Mouse (Mus musculus): Measurements from ENCODE around the gene Prss50. TPM values are rescaled to one million over a fixed set of nuclear protein-coding genes. Genes with fewer than 3 reads are reported as not detected.

Gene Prss50
- polyA plus RNA-seq, 1 experiment from 2014 or later: 0.33 TPM

DNA sequence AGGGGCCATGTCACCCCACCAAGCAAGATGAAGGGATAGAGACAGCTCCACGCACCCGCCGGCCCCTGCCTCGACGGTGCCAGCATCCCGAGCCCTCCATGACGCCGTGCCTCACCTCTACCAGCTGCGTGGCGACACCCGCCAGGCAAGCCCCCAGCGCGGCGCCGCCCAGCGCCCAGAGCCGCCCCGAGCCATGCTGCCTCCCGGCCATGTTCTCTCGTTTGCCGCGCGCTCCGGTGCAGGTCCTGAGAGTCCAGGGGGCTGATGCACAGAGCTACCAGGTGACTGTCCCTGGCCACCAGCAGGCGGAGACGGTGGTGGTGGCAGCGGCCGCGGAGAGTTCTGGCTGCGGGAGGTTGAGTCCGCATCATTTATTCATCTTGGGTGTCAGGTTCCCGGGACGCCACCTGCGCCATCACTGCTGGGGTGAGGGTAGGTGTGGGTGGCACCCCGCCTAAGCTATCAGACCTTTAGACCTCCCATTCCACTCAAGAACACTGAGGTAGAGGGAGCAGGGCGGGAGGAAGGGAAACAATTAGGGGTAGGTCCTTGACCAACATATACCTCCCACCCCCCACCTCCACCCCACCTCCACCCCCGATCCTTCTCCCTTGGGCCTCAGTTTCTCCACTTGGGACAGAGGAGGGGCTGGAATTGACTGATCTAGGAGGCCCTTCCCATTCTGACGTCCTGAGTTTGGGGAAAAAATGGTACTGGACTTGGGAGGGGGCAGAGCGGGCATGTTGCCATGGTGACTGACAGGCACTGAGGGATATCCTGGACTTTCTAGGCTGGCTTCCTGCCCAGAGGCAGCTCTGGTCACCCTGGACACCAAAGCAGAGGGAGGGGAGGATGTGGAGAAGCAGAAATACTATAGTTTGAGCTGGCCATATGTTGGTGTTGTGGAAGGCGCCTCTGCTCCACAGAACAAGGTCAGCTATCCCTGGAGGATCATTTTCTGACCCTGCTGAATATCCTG is 16.2 kb downstream of the Prss50 start:
- peak overlapping the region; percentile 51 for H3K4me2 ChIP-seq (ENCODE audit: low read length)
- DNase-seq (ENCODE audit: low spot score) (peak; percentile 68), ATAC-seq (replicated peaks; ENCODE audit: low FRiP score, low read depth) (peak; percentile 19; the same call in 1 of the 2 replicates)
- peak; percentile 29; the same call in 1 of the 2 replicates for TF ChIP-seq CTCF (IDR thresholded peaks at IDR 0.05; ENCODE audit: low read depth)
- 0 out of 2 replicates have a peak, but pooled peaks cover 6% of the 10 kb centered on the region for H3K4me1 ChIP-seq (replicated peaks; ENCODE audit: insufficient read depth, low read length)
- H3K9me3 ChIP-seq (replicated peaks; ENCODE audit: low read length): no peaks in the 10 kb centered on the region
- 9% methylated on average over 40 of the region's 40 CpGs for WGBS
- no peak overlapping the region for H3K27ac ChIP-seq
- H3K27me3 ChIP-seq (ENCODE audit: insufficient read depth, low read length): no peaks in the 10 kb centered on the region
- peak overlapping the region; percentile 21 for H3K4me3 ChIP-seq (replicated peaks; ENCODE audit: low read depth, low read length)
- H3K36me3 ChIP-seq (ENCODE audit: insufficient read depth, low read length): no peaks in the 10 kb centered on the region
- peak overlapping the region; percentile 44; the same call in 1 of the 2 replicates for H3K9ac ChIP-seq (ENCODE audit: low read depth, low read length)

DNA sequence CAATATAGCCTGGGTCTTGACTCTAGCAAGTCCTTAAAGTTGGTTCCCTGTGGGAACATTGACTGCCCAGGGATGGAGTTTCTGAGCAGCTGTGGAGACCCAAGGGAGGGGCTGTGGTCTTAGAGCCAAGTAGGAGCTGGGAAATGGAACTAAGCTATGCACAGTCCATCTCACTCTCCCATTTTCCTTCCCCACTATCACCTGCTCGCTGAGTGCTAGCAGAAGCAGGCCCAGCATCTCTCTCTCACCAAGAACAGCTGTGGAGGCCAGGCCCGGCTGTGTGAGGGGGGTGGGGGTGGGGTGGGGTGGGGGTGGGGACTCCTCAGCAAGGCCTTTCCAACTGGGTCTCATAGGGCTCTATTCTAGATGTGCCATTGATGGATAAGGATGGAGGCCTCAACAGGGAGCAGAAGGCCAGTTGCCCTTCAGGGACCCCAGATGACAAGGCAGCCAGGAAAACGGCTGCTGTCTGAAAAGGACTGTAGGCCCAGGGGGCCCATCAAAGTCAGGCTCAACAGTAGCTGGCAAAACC is 17.0 kb downstream of the Prss50 start:
- H3K27ac ChIP-seq: no peak overlapping the region
- TF ChIP-seq CTCF (IDR thresholded peaks at IDR 0.05; ENCODE audit: low read depth): no peak
- no peak overlapping the region for H3K4me2 ChIP-seq (ENCODE audit: low read length)
- H3K4me3 ChIP-seq (replicated peaks; ENCODE audit: low read depth, low read length): no peak overlapping the region
- WGBS: 17% methylated on average over 3 of the region's 3 CpGs
- no peak overlapping the region for H3K9ac ChIP-seq (ENCODE audit: low read depth, low read length)
- DNase-seq (ENCODE audit: low spot score) (no peak), ATAC-seq (replicated peaks; ENCODE audit: low FRiP score, low read depth) (no peak)
- H3K36me3 ChIP-seq (ENCODE audit: insufficient read depth, low read length): no peaks in the 10 kb centered on the region
- no peaks in the 10 kb centered on the region for H3K9me3 ChIP-seq (replicated peaks; ENCODE audit: low read length)
- no peaks in the 10 kb centered on the region for H3K27me3 ChIP-seq (ENCODE audit: insufficient read depth, low read length)
- 0 out of 2 replicates have a peak, but pooled peaks cover 8% of the 10 kb centered on the region for H3K4me1 ChIP-seq (replicated peaks; ENCODE audit: insufficient read depth, low read length)

DNA sequence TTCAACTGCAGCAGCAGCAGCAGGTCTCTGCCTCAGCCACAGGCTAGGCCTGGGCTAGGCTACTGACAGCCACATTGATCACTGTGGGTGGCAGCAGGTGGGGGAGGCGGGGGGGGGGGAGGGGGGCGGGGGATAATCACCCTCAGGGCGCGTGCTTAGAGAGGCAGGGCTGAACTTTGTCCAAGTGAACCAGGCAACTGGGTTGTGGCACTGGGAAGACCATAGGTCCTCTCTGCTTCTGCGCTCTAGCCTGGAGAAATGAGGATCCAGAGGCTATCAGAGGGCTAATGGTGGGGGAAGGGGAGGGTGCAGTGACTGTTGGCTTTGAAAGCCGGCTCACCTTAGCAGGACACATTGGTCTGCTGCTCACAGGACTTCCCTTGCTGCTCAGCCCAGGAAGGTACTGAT is 17.5 kb downstream of the Prss50 start:
- 0 out of 2 replicates have a peak, but pooled peaks cover 11% of the 10 kb centered on the region for H3K4me1 ChIP-seq (replicated peaks; ENCODE audit: insufficient read depth, low read length)
- H3K4me3 ChIP-seq (replicated peaks; ENCODE audit: low read depth, low read length): no peak overlapping the region
- no peak for ATAC-seq (replicated peaks; ENCODE audit: low FRiP score, low read depth)
- H3K36me3 ChIP-seq (ENCODE audit: insufficient read depth, low read length): no peaks in the 10 kb centered on the region
- no peak for TF ChIP-seq CTCF (IDR thresholded peaks at IDR 0.05; ENCODE audit: low read depth)
- no peak overlapping the region for H3K4me2 ChIP-seq (ENCODE audit: low read length)
- no peak overlapping the region for H3K27ac ChIP-seq
- no peaks in the 10 kb centered on the region for H3K9me3 ChIP-seq (replicated peaks; ENCODE audit: low read length)
- no peak for DNase-seq (ENCODE audit: low spot score)
- H3K9ac ChIP-seq (ENCODE audit: low read depth, low read length): no peak overlapping the region
- no peaks in the 10 kb centered on the region for H3K27me3 ChIP-seq (ENCODE audit: insufficient read depth, low read length)
- 46% methylated on average over 5 of the region's 6 CpGs for WGBS

DNA sequence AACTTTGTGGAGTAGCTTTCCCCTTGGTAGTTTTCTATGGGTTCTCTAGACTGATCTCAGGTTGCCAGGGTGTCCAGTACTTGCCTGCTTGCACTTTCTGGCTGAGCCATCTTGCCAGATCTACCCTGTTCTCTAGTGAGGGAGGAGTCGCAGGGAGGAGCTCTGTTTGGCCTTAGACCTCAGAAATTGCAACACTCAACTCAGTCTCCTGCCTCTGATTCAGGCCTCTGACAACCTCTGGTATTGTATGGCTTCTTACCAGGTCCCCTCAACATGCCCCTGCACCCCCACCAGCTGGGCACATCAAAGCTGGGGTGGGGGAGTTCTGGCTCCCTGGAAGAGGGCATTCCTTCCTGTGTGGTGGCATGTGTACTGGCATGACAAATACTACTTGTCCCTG is 19.6 kb downstream of the Prss50 start:
- Histone ChIP-seq H3K9me3 (replicated peaks; ENCODE audit: low read length) (no peaks in the 10 kb centered on the region), H3K27ac (no peak overlapping the region), H3K27me3 (ENCODE audit: insufficient read depth, low read length) (no peaks in the 10 kb centered on the region), H3K4me1 (replicated peaks; ENCODE audit: insufficient read depth, low read length) (peaks cover 16% of the 10 kb centered on the region; the same call in 1 of the 2 replicates), H3K4me3 (replicated peaks; ENCODE audit: low read depth, low read length) (no peak overlapping the region), H3K4me2 (ENCODE audit: low read length) (no peak overlapping the region), H3K36me3 (ENCODE audit: insufficient read depth, low read length) (no peaks in the 10 kb centered on the region), H3K9ac (ENCODE audit: low read depth, low read length) (no peak overlapping the region)
- DNase-seq (ENCODE audit: low spot score) (no peak), ATAC-seq (replicated peaks; ENCODE audit: low FRiP score, low read depth) (no peak)
- no peak for TF ChIP-seq CTCF (IDR thresholded peaks at IDR 0.05; ENCODE audit: low read depth)
- WGBS: 73% methylated on average over 1 of the region's 1 CpGs

DNA sequence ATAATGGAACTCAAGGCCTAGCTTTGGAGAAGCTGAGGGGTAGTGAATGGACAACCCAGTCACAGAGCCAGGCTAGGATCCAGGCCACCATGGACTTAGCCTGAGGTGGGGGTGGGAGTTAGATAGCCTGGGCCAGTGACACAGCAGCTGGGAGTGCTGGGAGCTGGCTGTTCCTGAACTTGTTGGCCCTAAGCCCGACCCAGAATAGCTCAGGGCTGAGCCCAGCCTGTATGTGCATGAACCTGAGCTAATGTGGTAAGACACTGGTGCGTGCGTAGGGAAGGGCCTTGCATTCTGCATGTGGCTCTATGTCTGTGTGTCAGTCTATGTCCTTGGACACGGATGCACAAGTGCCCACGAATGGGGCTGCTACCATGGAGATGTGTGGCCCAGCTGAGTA is 20.1 kb downstream of the Prss50 start:
- Histone ChIP-seq H3K4me3 (replicated peaks; ENCODE audit: low read depth, low read length) (no peak overlapping the region), H3K27ac (no peak overlapping the region), H3K9me3 (replicated peaks; ENCODE audit: low read length) (no peaks in the 10 kb centered on the region), H3K36me3 (ENCODE audit: insufficient read depth, low read length) (no peaks in the 10 kb centered on the region), H3K4me1 (replicated peaks; ENCODE audit: insufficient read depth, low read length) (peaks cover 16% of the 10 kb centered on the region; the same call in 1 of the 2 replicates), H3K27me3 (ENCODE audit: insufficient read depth, low read length) (no peaks in the 10 kb centered on the region), H3K9ac (ENCODE audit: low read depth, low read length) (no peak overlapping the region), H3K4me2 (ENCODE audit: low read length) (no peak overlapping the region)
- TF ChIP-seq CTCF (IDR thresholded peaks at IDR 0.05; ENCODE audit: low read depth): no peak
- no peak for ATAC-seq (replicated peaks; ENCODE audit: low FRiP score, low read depth)
- WGBS: 84% methylated on average over 5 of the region's 5 CpGs
- DNase-seq (ENCODE audit: low spot score): no peak

DNA sequence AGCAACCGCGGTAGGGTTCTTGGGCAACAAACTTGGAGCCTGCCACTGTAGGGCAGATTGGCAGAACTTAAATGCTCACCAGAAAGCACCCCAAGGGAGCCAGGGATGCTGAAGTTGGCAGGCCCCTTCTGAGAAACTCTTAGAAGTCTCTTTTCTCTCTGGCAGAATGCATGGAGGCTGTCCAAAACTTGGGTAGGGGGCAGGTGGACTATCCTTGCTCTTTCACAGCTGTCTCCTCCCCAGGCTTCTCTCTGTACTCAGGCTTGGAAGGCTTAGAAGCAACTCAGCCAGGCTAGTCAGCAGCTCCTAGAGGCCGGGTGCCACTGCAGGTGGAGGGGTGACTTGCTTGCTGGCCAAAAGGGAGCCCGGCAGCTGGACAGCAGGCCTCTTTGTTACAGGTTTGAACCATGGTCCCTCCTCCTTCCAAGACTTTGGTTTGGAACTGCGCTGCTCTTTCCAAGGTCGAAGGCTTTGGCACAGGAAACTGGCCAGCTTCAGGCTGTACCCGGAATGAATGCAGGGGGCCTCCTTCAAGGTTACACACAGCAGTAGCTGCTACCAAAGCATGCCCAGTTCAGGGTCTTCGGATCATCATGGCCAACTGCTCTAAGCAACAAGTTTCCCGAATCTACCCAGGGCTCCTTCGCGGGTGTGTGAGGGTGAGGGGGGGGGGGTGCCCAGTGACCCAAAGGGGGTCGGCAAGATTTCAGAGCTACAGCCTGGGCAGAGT is 21.6 kb downstream of the Prss50 start, which contains the start of gene Als2cl:
Als2cl (plus strand) TSS at position 680 of the 730 bp plus-strand sequence.
- Histone ChIP-seq H3K27ac (peak within 1 kb of the TSS; percentile 86), H3K4me2 (ENCODE audit: low read length) (peak within 1 kb of the TSS; percentile 88), H3K9ac (ENCODE audit: low read depth, low read length) (peak within 1 kb of the TSS; percentile 58), H3K9me3 (replicated peaks; ENCODE audit: low read length) (no peaks in the 10 kb centered on the region), H3K4me1 (replicated peaks; ENCODE audit: insufficient read depth, low read length) (peaks cover 10% of the 10 kb centered on the region; the same call in 1 of the 2 replicates), H3K4me3 (replicated peaks; ENCODE audit: low read depth, low read length) (peak within 1 kb of the TSS; percentile 62), H3K36me3 (ENCODE audit: insufficient read depth, low read length) (0 out of 2 replicates have a peak, but pooled peaks cover 3% of the 10 kb centered on the region), H3K27me3 (ENCODE audit: insufficient read depth, low read length) (no peaks in the 10 kb centered on the region)
- 16% methylated on average over 12 of the region's 12 CpGs for WGBS
- DNase-seq (ENCODE audit: low spot score) (peak; percentile 20), ATAC-seq (replicated peaks; ENCODE audit: low FRiP score, low read depth) (no peak; the same call in 1 of the 2 replicates)
- no peak for TF ChIP-seq CTCF (IDR thresholded peaks at IDR 0.05; ENCODE audit: low read depth)

Measured in kidney, postnatal 0 days (tissue).